Mouse (Mus musculus): ENCODE data around the gene Lrrc4b. TPM values are rescaled to one million over a fixed set of nuclear protein-coding genes. Genes with fewer than 3 reads are reported as not detected.

The Lrrc4b gene
- total RNA-seq, 2 experiments from 2014 or later: 336 to 349 TPM

GRCm38 (mm10) chr7:44435796-44436195 is 7.0 kb downstream of the Lrrc4b start:
- no peak for DNase-seq (ENCODE audit: low spot score in 2 of 2)

DNA sequence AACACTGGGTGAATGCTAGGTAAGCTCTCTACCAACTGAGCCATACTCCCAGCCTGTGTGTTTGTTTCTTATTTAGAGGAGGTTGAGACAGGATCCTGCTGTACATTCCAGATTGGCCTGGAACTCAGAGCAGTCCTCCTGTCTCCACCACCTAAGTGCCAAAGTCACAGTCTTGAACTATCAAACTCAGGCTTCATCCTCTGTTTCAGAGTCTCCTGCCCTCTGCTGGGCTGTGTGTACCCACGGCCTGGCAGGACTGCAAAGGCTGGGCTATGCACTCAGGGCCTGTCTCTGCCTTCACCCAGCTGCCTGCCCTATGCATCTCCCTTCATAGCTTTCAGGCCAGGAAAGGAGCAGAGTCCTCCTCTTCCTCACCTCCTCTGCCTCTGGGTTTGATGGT is 7.4 kb downstream of the Lrrc4b start:
- no peak for DNase-seq (ENCODE audit: low spot score in 2 of 2)

DNA sequence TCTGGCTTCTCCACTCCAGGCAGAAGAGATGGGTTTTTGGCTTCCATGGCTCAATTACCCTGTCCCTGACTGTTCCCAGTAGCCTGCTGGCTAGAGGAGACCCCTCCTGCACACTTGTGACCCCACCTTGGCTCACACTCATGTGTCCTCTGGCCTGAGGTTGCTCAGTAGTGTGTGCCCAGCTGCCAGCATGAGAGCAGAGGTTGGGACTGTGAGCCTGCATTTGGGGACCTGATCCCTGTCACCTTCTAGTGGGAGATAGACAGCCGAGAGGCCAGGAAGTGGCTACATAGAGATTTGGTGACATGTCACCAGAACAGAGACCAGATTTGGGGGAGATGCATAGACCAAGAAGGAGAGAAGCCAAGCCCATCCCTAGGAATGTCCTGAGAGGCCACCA is 8.4 kb downstream of the Lrrc4b start:
- DNase-seq (ENCODE audit: low spot score in 2 of 2): no peak

DNA sequence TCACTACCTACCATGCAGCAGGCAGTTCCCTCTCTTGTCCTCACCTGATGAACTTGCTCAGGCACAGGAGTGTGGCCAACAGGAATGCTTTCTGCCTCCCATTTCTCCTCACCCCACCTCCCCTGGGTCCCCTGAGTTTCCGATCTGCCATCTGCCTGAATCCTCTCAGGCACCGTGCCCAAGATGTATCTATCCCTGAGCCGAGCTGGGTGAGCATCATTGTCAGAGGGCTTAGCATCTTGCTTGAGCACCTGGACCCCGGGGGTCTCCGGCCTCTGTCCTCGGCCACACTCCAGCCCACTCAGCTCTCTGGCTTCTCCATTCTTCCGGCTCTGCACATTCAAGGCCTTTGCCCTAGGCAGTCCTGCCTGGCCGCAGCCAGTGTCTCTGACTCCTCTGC is 9.1 kb downstream of the Lrrc4b start:
- DNase-seq (ENCODE audit: low spot score in 2 of 2): no peak

- no peak for DNase-seq (ENCODE audit: low spot score in 2 of 2)
These were observed 10.9 kb downstream of the Lrrc4b start for GRCm38 (mm10) chr7:44439696-44440095.

DNA sequence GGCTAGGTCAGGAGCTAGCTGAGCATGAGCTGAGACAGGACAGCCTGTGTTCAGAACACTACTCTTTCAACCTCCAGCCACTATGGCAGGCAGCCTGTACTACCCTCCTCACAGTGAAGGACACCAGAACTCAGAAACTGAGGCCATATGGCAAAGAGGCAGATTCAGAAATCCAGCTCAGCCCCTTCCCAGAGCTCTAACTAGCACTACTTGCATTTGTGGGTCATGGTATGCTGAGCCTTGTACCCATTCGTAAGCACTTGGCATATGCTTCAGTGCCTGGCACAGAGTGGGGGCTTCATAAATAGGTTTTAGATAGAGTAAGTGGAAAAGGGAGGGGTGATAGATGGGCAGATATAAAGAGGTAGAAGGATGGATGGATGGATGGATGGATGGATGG is 11.7 kb downstream of the Lrrc4b start:
- DNase-seq (ENCODE audit: low spot score in 2 of 2): no peak

DNA sequence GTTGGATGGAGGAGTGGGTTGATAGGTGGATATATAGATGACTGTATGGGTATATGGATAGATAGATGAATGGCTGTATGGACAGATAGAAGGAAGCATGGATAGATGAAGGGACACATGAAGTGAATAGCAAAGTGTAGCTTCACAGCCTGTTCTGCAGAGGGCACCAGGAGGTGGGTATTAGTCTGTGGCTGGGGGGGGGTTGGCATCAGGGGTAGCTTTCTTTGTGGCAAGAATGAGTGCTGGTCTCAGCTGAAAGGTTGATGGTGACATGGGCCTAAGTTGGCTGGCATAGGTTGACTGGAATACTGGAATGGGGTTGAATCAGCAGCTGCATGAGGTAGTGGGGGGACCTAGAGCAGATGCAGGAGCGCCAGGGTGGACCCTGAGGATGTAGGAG is 12.4 kb downstream of the Lrrc4b start:
- DNase-seq (ENCODE audit: low spot score in 2 of 2): no peak

- DNase-seq (ENCODE audit: low spot score in 2 of 2): peak in 1 of 2 experiments; percentile 74
These were observed 12.9 kb downstream of the Lrrc4b start for GRCm38 (mm10) chr7:44441648-44442109.

GRCm38 (mm10) chr7:44442407-44442821 is 13.6 kb downstream of the Lrrc4b start:
- no peak for DNase-seq (ENCODE audit: low spot score in 2 of 2)

DNA sequence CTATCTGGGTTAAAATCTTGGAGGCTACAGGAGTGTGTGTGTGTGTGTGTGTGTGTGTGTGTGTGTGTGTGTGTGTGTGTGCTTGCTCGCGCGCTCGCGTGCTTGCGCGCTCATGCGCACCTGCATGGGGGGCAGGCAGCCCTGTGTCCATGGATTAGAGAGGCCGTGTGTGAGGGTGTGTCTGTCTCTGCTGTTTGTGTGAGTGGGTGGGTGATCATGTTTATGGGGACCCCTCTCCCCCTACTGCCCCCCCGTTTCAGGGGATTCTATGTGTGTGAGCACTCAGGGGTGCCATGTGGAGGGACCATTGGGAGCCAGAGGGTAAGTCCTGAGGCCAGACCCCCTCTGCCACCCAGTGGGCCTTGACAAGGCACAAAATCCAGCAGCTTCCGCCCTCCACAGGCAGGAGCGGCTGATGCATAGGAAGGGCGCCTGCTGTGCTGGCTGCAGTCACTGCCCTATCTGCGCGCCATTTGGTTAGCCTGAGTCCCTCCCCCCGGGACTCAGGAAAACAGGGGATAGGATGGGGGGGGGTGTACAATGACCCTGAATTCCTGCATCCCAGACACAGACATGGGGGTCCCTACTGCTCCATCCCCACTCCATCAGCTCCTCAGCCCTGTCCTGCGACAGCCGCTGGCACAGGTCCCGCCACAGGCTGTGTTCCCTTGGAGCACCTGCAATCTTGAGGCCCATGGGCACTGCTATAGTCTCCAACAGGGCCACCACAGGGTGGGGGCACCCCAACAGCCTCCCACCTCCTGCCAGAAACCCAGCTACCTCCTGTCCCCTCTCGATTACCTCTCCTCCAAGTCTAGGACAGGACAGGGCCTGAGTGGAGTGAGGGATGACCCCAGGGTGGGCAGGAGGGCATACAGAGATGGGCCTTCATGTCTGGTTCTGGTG is 14.7 kb downstream of the Lrrc4b start:
- DNase-seq (ENCODE audit: low spot score in 2 of 2): no peak

- no peak for DNase-seq (ENCODE audit: low spot score in 2 of 2)
These were observed 16.2 kb downstream of the Lrrc4b start for GRCm38 (mm10) chr7:44444886-44445527.

DNA sequence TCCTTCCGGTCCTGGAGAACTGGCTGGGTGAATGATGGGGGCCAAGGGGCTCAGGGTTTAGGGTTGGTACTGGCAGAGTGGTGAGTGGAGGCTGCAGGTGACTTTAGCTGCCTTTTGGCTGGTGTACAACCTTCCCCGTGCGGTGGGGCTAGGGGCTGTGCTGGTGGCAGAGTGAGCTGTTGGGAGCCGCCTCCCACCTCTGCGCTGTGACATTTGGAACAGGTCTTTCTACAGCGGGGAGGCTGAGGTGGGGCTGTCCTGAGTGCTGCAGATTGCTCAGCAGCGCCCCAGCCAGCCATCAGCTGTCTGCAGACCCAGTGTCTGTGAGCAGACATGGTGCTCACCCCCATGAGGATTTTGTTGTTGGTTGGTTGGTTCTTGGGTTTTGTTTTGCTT is 16.7 kb downstream of the Lrrc4b start:
- DNase-seq (ENCODE audit: low spot score in 2 of 2): peak in 1 of 2 experiments; percentile 35

GRCm38 (mm10) chr7:44446070-44446855 is 17.4 kb downstream of the Lrrc4b start:
- peak in 1 of 2 experiments; percentile 36 for DNase-seq (ENCODE audit: low spot score in 2 of 2)

DNA sequence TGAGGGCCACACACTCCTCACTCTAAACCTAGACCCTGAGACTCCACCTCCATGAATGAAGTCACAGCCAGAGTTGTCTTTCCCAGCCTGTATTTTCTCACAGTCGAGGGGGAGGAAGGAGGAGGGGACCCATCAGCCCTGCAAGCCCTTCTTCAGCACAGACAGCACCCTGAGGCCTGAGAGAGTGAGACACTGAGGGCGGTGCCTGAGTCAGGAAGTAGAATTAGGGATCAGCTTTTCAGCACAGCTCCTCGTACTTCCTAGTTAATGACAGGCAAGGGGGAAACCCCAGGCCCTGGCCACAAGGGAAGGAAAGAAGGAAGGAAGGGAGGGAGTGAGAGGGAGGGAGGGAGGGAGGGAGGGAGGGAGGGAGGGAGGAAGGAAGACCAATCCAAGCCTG is 24.4 kb downstream of the Lrrc4b start:
- no peak for DNase-seq (ENCODE audit: low spot score in 2 of 2)

- no peak for DNase-seq (ENCODE audit: low spot score in 2 of 2)
These were observed 27.5 kb downstream of the Lrrc4b start for GRCm38 (mm10) chr7:44456302-44456701.

DNA sequence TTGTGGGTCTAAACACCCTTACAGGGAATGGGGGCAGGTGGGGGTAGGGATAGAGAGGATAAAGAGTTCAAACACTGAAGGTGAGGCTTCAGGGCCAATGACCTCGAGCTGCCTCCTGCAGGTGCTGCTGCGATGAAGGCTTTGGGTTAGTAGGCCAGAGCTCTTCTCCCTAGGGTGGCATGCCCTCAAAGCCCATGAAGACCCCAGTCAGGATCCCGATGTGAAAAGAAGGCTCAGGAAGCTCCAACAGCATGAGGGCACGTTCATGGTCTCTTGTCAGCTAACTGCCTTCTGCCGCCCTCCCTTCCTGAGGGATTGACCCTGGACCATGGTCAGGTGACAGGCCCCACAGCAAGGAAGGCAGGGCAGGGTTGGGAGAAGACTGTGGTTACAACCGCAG is 31.2 kb downstream of the Lrrc4b start:
- DNase-seq (ENCODE audit: low spot score in 2 of 2): no peak

GRCm38 (mm10) chr7:44460767-44461502 is 32.1 kb downstream of the Lrrc4b start:
- peak in 1 of 2 experiments; percentile 13 for DNase-seq (ENCODE audit: low spot score in 2 of 2)

- peak; percentile 2 to 16 for DNase-seq (ENCODE audit: low spot score in 2 of 2)
These were observed 32.8 kb downstream of the Lrrc4b start for GRCm38 (mm10) chr7:44461503-44462217.

DNA sequence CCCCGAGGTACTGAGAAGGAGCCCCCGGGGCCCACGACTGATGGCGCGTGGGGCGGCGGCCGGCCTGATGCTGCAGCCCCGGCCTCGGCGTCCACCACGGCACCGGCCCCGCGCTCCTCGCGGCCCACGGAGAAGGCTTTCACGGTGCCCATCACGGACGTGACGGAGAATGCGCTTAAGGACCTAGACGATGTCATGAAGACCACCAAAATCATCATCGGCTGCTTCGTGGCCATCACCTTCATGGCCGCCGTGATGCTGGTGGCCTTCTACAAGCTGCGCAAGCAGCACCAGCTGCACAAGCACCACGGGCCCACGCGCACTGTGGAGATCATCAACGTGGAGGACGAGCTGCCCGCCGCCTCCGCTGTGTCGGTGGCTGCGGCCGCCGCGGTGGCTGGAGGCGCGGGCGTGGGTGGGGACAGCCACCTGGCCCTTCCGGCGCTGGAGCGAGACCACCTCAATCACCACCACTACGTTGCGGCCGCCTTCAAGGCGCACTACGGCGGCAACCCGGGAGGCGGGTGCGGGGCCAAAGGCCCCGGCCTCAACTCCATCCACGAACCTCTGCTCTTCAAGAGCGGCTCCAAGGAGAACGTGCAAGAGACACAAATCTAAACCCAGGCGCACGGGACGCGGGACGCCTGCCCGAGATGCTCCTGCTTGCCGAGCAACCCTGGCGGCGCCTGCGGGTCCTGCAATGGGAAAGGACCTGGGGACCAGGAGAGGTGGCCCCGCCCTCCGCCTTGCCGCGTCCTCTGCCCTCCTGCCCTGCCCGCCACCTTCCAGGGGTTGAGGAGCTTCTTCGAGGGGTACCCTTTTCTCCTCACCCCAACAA is 33.6 kb downstream of the Lrrc4b start:
- peak in 1 of 2 experiments; percentile 50 for DNase-seq (ENCODE audit: low spot score in 2 of 2)
